Mouse (Mus musculus): ENCODE measurements around the gene Zfp638. TPM values are rescaled to one million over a fixed set of nuclear protein-coding genes. Genes with fewer than 3 reads are reported as not detected.

Gene Zfp638
- polyA plus RNA-seq, 1 experiment from 2014 or later = 102 TPM

- no peak overlapping the region for H3K4me2 ChIP-seq (ENCODE audit: low read depth)
- DNase-seq (ENCODE audit: low spot score) (no peak), ATAC-seq (ENCODE audit: insufficient read depth, low FRiP score, low TSS enrichment) (no peak)
- H3K36me3 ChIP-seq (ENCODE audit: control insufficient read depth, insufficient read depth, low read length) = no peaks in the 10 kb centered on the region
- H3K4me1 ChIP-seq (ENCODE audit: control insufficient read depth, insufficient read depth, low read length) = no peaks in the 10 kb centered on the region
- H3K4me3 ChIP-seq (ENCODE audit: low read depth, low read length) = no peak overlapping the region
- H3K9me3 ChIP-seq (ENCODE audit: control insufficient read depth, low read length) = no peaks in the 10 kb centered on the region
- no peak overlapping the region for H3K9ac ChIP-seq (ENCODE audit: low read length)
- H3K27ac ChIP-seq (ENCODE audit: low read depth, low read length) = no peak overlapping the region
- WGBS = 89% methylated on average over 2 of the region's 2 CpGs
- H3K27me3 ChIP-seq (ENCODE audit: control insufficient read depth, insufficient read depth, low read length) = no peaks in the 10 kb centered on the region
Observed at GRCm38 (mm10) chr6:83838046-83838445, 28.9 kb upstream of the Zfp638 start.

GRCm38 (mm10) chr6:83840086-83840485 lies 26.8 kb upstream of the Zfp638 start:
- ATAC-seq (ENCODE audit: insufficient read depth, low FRiP score, low TSS enrichment) (no peak), DNase-seq (ENCODE audit: low spot score) (no peak)
- Histone ChIP-seq H3K9me3 (ENCODE audit: control insufficient read depth, low read length) (no peaks in the 10 kb centered on the region), H3K36me3 (ENCODE audit: control insufficient read depth, insufficient read depth, low read length) (no peaks in the 10 kb centered on the region), H3K27me3 (ENCODE audit: control insufficient read depth, insufficient read depth, low read length) (no peaks in the 10 kb centered on the region), H3K4me3 (ENCODE audit: low read depth, low read length) (no peak overlapping the region), H3K4me1 (ENCODE audit: control insufficient read depth, insufficient read depth, low read length) (no peaks in the 10 kb centered on the region), H3K4me2 (ENCODE audit: low read depth) (no peak overlapping the region), H3K9ac (ENCODE audit: low read length) (no peak overlapping the region), H3K27ac (ENCODE audit: low read depth, low read length) (no peak overlapping the region)
- WGBS = 87% methylated on average over 6 of the region's 6 CpGs

GRCm38 (mm10) chr6:83844913-83845312 lies 22.0 kb upstream of the Zfp638 start:
- WGBS = 90% methylated on average over 10 of the region's 10 CpGs
- no peak overlapping the region for H3K27ac ChIP-seq (ENCODE audit: low read depth, low read length)
- DNase-seq (ENCODE audit: low spot score) = no peak
- H3K36me3 ChIP-seq (ENCODE audit: control insufficient read depth, insufficient read depth, low read length) = no peaks in the 10 kb centered on the region
- no peak overlapping the region for H3K9ac ChIP-seq (ENCODE audit: low read length)
- no peaks in the 10 kb centered on the region for H3K4me1 ChIP-seq (ENCODE audit: control insufficient read depth, insufficient read depth, low read length)
- no peak for ATAC-seq (ENCODE audit: insufficient read depth, low FRiP score, low TSS enrichment)
- H3K27me3 ChIP-seq (ENCODE audit: control insufficient read depth, insufficient read depth, low read length) = no peaks in the 10 kb centered on the region
- H3K4me3 ChIP-seq (ENCODE audit: low read depth, low read length) = no peak overlapping the region
- H3K9me3 ChIP-seq (ENCODE audit: control insufficient read depth, low read length) = no peaks in the 10 kb centered on the region
- no peak overlapping the region for H3K4me2 ChIP-seq (ENCODE audit: low read depth)

GRCm38 (mm10) chr6:83846141-83846540 lies 20.8 kb upstream of the Zfp638 start:
- no peak overlapping the region for H3K9ac ChIP-seq (ENCODE audit: low read length)
- no peak overlapping the region for H3K27ac ChIP-seq (ENCODE audit: low read depth, low read length)
- ATAC-seq (ENCODE audit: insufficient read depth, low FRiP score, low TSS enrichment) (no peak), DNase-seq (ENCODE audit: low spot score) (no peak)
- WGBS = 90% methylated on average over 2 of the region's 2 CpGs
- no peaks in the 10 kb centered on the region for H3K27me3 ChIP-seq (ENCODE audit: control insufficient read depth, insufficient read depth, low read length)
- H3K4me2 ChIP-seq (ENCODE audit: low read depth) = no peak overlapping the region
- no peak overlapping the region for H3K4me3 ChIP-seq (ENCODE audit: low read depth, low read length)
- no peaks in the 10 kb centered on the region for H3K36me3 ChIP-seq (ENCODE audit: control insufficient read depth, insufficient read depth, low read length)
- no peaks in the 10 kb centered on the region for H3K4me1 ChIP-seq (ENCODE audit: control insufficient read depth, insufficient read depth, low read length)
- no peaks in the 10 kb centered on the region for H3K9me3 ChIP-seq (ENCODE audit: control insufficient read depth, low read length)

- Histone ChIP-seq H3K27ac (ENCODE audit: low read depth, low read length) (no peak overlapping the region), H3K4me2 (ENCODE audit: low read depth) (no peak overlapping the region), H3K4me1 (ENCODE audit: control insufficient read depth, insufficient read depth, low read length) (no peaks in the 10 kb centered on the region), H3K36me3 (ENCODE audit: control insufficient read depth, insufficient read depth, low read length) (no peaks in the 10 kb centered on the region), H3K27me3 (ENCODE audit: control insufficient read depth, insufficient read depth, low read length) (no peaks in the 10 kb centered on the region), H3K9me3 (ENCODE audit: control insufficient read depth, low read length) (no peaks in the 10 kb centered on the region), H3K4me3 (ENCODE audit: low read depth, low read length) (no peak overlapping the region), H3K9ac (ENCODE audit: low read length) (no peak overlapping the region)
- WGBS = 92% methylated on average over 2 of the region's 2 CpGs
- ATAC-seq (ENCODE audit: insufficient read depth, low FRiP score, low TSS enrichment) = no peak
- no peak for DNase-seq (ENCODE audit: low spot score)
Observed at GRCm38 (mm10) chr6:83849446-83849845, 17.5 kb upstream of the Zfp638 start.

- WGBS = 41% methylated on average over 5 of the region's 5 CpGs
- H3K4me1 ChIP-seq (ENCODE audit: control insufficient read depth, insufficient read depth, low read length) = no peaks in the 10 kb centered on the region
- no peaks in the 10 kb centered on the region for H3K9me3 ChIP-seq (ENCODE audit: control insufficient read depth, low read length)
- H3K36me3 ChIP-seq (ENCODE audit: control insufficient read depth, insufficient read depth, low read length) = no peaks in the 10 kb centered on the region
- no peak overlapping the region for H3K27ac ChIP-seq (ENCODE audit: low read depth, low read length)
- H3K4me2 ChIP-seq (ENCODE audit: low read depth) = no peak overlapping the region
- DNase-seq (ENCODE audit: low spot score) (peak; percentile 15), ATAC-seq (ENCODE audit: insufficient read depth, low FRiP score, low TSS enrichment) (no peak)
- H3K27me3 ChIP-seq (ENCODE audit: control insufficient read depth, insufficient read depth, low read length) = no peaks in the 10 kb centered on the region
- no peak overlapping the region for H3K4me3 ChIP-seq (ENCODE audit: low read depth, low read length)
- no peak overlapping the region for H3K9ac ChIP-seq (ENCODE audit: low read length)
Observed at GRCm38 (mm10) chr6:83857476-83857875, 9.4 kb upstream of the Zfp638 start.

GRCm38 (mm10) chr6:83860033-83860432 lies 6.9 kb upstream of the Zfp638 start:
- no peak overlapping the region for H3K27ac ChIP-seq (ENCODE audit: low read depth, low read length)
- ATAC-seq (ENCODE audit: insufficient read depth, low FRiP score, low TSS enrichment) (no peak), DNase-seq (ENCODE audit: low spot score) (no peak)
- no peaks in the 10 kb centered on the region for H3K27me3 ChIP-seq (ENCODE audit: control insufficient read depth, insufficient read depth, low read length)
- no peaks in the 10 kb centered on the region for H3K36me3 ChIP-seq (ENCODE audit: control insufficient read depth, insufficient read depth, low read length)
- H3K9ac ChIP-seq (ENCODE audit: low read length) = no peak overlapping the region
- no peaks in the 10 kb centered on the region for H3K9me3 ChIP-seq (ENCODE audit: control insufficient read depth, low read length)
- no peak overlapping the region for H3K4me3 ChIP-seq (ENCODE audit: low read depth, low read length)
- WGBS = 90% methylated on average over 9 of the region's 9 CpGs
- H3K4me1 ChIP-seq (ENCODE audit: control insufficient read depth, insufficient read depth, low read length) = no peaks in the 10 kb centered on the region
- no peak overlapping the region for H3K4me2 ChIP-seq (ENCODE audit: low read depth)

GRCm38 (mm10) chr6:83863538-83863937 lies 3.4 kb upstream of the Zfp638 start:
- no peak overlapping the region for H3K27ac ChIP-seq (ENCODE audit: low read depth, low read length)
- ATAC-seq (ENCODE audit: insufficient read depth, low FRiP score, low TSS enrichment) (no peak), DNase-seq (ENCODE audit: low spot score) (no peak)
- WGBS = 77% methylated on average over 4 of the region's 4 CpGs
- H3K4me3 ChIP-seq (ENCODE audit: low read depth, low read length) = no peak overlapping the region
- H3K4me1 ChIP-seq (ENCODE audit: control insufficient read depth, insufficient read depth, low read length) = peaks cover 5% of the 10 kb centered on the region; the same call in 1 of the 2 replicates
- H3K36me3 ChIP-seq (ENCODE audit: control insufficient read depth, insufficient read depth, low read length) = no peaks in the 10 kb centered on the region
- no peak overlapping the region for H3K9ac ChIP-seq (ENCODE audit: low read length)
- H3K9me3 ChIP-seq (ENCODE audit: control insufficient read depth, low read length) = no peaks in the 10 kb centered on the region
- no peak overlapping the region for H3K4me2 ChIP-seq (ENCODE audit: low read depth)
- peaks cover 3% of the 10 kb centered on the region; the same call in 1 of the 2 replicates for H3K27me3 ChIP-seq (ENCODE audit: control insufficient read depth, insufficient read depth, low read length)

- peak overlapping the region; percentile 95; the same call in 1 of the 2 replicates for H3K4me2 ChIP-seq (ENCODE audit: low read depth)
- H3K27ac ChIP-seq (ENCODE audit: low read depth, low read length) = no peak overlapping the region
- no peaks in the 10 kb centered on the region for H3K36me3 ChIP-seq (ENCODE audit: control insufficient read depth, insufficient read depth, low read length)
Observed at GRCm38 (mm10) chr6:83866423-83866822, 486 bp upstream of the Zfp638 start.

More at GRCm38 (mm10) chr6:83866423-83866822, 486 bp upstream of the Zfp638 start:
- ATAC-seq (ENCODE audit: insufficient read depth, low FRiP score, low TSS enrichment) = no peak
- Histone ChIP-seq H3K9me3 (ENCODE audit: control insufficient read depth, low read length) (no peaks in the 10 kb centered on the region), H3K4me1 (ENCODE audit: control insufficient read depth, insufficient read depth, low read length) (peaks cover 5% of the 10 kb centered on the region; the same call in 1 of the 2 replicates), H3K27me3 (ENCODE audit: control insufficient read depth, insufficient read depth, low read length) (peaks cover 3% of the 10 kb centered on the region; the same call in 1 of the 2 replicates), H3K9ac (ENCODE audit: low read length) (no peak overlapping the region), H3K4me3 (ENCODE audit: low read depth, low read length) (no peak overlapping the region)
- WGBS = 45% methylated on average over 4 of the region's 4 CpGs
- DNase-seq (ENCODE audit: low spot score) = peak; percentile 14
